Mouse (Mus musculus) brain, embryonic 14.5 days (tissue): Measurements from ENCODE around the gene H2-DMb1. TPM values are rescaled to one million over a fixed set of nuclear protein-coding genes. Genes with fewer than 3 reads are reported as not detected.
A peak's percentile ranks its signal among the peaks of the same experiment; 100 is the strongest.

Experiments
- DNase-seq: peaks from one replicate; pipeline ENCODE4 v3.0.0-alpha.2; 2011; ENCODE audit warnings: low read depth
- CTCF ChIP-seq: fragments of 200-500 bp; IDR thresholded peaks from 2 replicates; pipeline ENCODE4 v1.5.1; 2012; ENCODE audit warnings: inconsistent platforms, mild to moderate bottlenecking, moderate library complexity, borderline replicate concordance; ENCODE audit not compliant: insufficient read depth, insufficient read length; ENCODE audit errors: extremely low read depth
- POLR2A ChIP-seq: fragments of 200-500 bp; IDR thresholded peaks from 2 replicates; pipeline ENCODE4 v1.6.1; 2012; ENCODE audit warnings: mild to moderate bottlenecking, inconsistent platforms, borderline replicate concordance; ENCODE audit not compliant: poor library complexity, insufficient read depth, insufficient read length, severe bottlenecking; ENCODE audit errors: extremely low read depth
- polyA plus RNA-seq: library from polyadenylated mRNA; depleted of rRNA; stranded (reverse); fragments of >200 nt; gene quantifications from 2 replicates; pipeline ENCODE4 v1.2.3, GENCODE M21; 2012

H2-DMb1 gene
- polyA plus RNA-seq, 1 experiment: 1.1 TPM

GRCm38 (mm10) chr17:34188986-34189385 is 36.1 kb downstream of the H2-DMb1 start:
- TF ChIP-seq POLR2A (no peak), CTCF (no peak)
- DNase-seq: no peak

GRCm38 (mm10) chr17:34192852-34193251 is 40.0 kb downstream of the H2-DMb1 start:
- TF ChIP-seq POLR2A: no peak
- no peak for TF ChIP-seq CTCF
- no peak for DNase-seq

- DNase-seq: no peak
- TF ChIP-seq POLR2A: no peak
- TF ChIP-seq CTCF: no peak
These were observed 40.6 kb downstream of the H2-DMb1 start for GRCm38 (mm10) chr17:34193468-34193867.

- TF ChIP-seq POLR2A: no peak
- TF ChIP-seq CTCF: no peak
- DNase-seq: no peak
These were observed 41.9 kb downstream of the H2-DMb1 start for GRCm38 (mm10) chr17:34194723-34195122.

GRCm38 (mm10) chr17:34196491-34196890 is 43.6 kb downstream of the H2-DMb1 start:
- no peak for DNase-seq
- no peak for TF ChIP-seq POLR2A
- no peak for TF ChIP-seq CTCF

- peak; percentile 92 for DNase-seq
- TF ChIP-seq POLR2A (no peak), CTCF (no peak)
These were observed 44.3 kb downstream of the H2-DMb1 start, which contains the start of gene Psmb8 for GRCm38 (mm10) chr17:34196941-34197894. TSS of gene Psmb8 (plus strand) at chr17:34197721.

GRCm38 (mm10) chr17:34197904-34198520 is 45.1 kb downstream of the H2-DMb1 start:
- TF ChIP-seq POLR2A (no peak), CTCF (no peak)
- DNase-seq: no peak

GRCm38 (mm10) chr17:34198521-34198912 is 45.6 kb downstream of the H2-DMb1 start:
- DNase-seq: no peak
- no peak for TF ChIP-seq POLR2A
- no peak for TF ChIP-seq CTCF

- TF ChIP-seq CTCF: no peak
- no peak for TF ChIP-seq POLR2A
- no peak for DNase-seq
These were observed 46.3 kb downstream of the H2-DMb1 start for GRCm38 (mm10) chr17:34199050-34199619.

- no peak for DNase-seq
- TF ChIP-seq CTCF: no peak
- TF ChIP-seq POLR2A: no peak
These were observed 47.2 kb downstream of the H2-DMb1 start for GRCm38 (mm10) chr17:34200047-34200446.
